14 mouse cellular contexts compared by ENCODE assay signal in genomic region chr15:7073269-7073668, GRCm38 (mm10). TPM values are rescaled to one million over a fixed set of nuclear protein-coding genes. Genes with fewer than 3 reads are reported as not detected.
DNase-seq lines count a peak whose midpoint lies in the region; TF ChIP-seq lines count a peak whose summit lies in the region.
"Had no signal": no experiment of that assay in that cellular context is flagged by ENCODE, and none has a peak within 500 bp of the region (broad histone marks: within the 10 kb centered on the region; RNA-seq: fewer than 3 reads in every experiment).

No protein-coding gene starts in this region.

- DNase-seq in embryo, embryonic 9.5 days (ENCODE audit: extremely low spot score), result peak; percentile 28
- no peak for DNase-seq in embryo, embryonic 10.5 days (ENCODE audit: low spot score)
- DNase-seq in liver, adult 2 months (ENCODE audit: extremely low read depth, low read depth, low spot score), result peak; percentile 19
- DNase-seq in liver, result no peak
- DNase-seq in adrenal gland, postnatal 10 days, result peak; percentile 23
- peak; percentile 49 to 60 for DNase-seq in kidney, postnatal 36 days
- DNase-seq in layer of hippocampus, postnatal 10 days (ENCODE audit: low spot score in 2 of 2), result no peak
- DNase-seq: cerebellum, adult 18-20 months; gastrocnemius, postnatal 10 days; left cerebral cortex, postnatal 4 days; liver, embryonic 13.5 days had no signal

- no peaks in the 10 kb centered on the region for H3K36me3 ChIP-seq in liver, adult 2 months (ENCODE audit: control insufficient read depth, insufficient read depth, low read length)
- H3K36me3 ChIP-seq: embryonic facial prominence, embryonic 15.5 days; hindbrain, embryonic 13.5 days; liver, embryonic 13.5 days; neural tube, embryonic 12.5 days had no signal

- no peaks in the 10 kb centered on the region for H3K27me3 ChIP-seq in liver, adult 2 months (ENCODE audit: control insufficient read depth, insufficient read depth, low read length)
- H3K27me3 ChIP-seq: embryonic facial prominence, embryonic 15.5 days; hindbrain, embryonic 13.5 days; liver, embryonic 13.5 days; neural tube, embryonic 12.5 days had no signal

- H3K9ac ChIP-seq in liver, adult 2 months (ENCODE audit: low read depth, low read length), result no peak overlapping the region
- H3K9ac ChIP-seq: embryonic facial prominence, embryonic 15.5 days; hindbrain, embryonic 13.5 days; liver, embryonic 13.5 days; neural tube, embryonic 12.5 days had no signal

- no peaks in the 10 kb centered on the region for H3K79me2 ChIP-seq in liver, adult 2 months (ENCODE audit: control insufficient read depth, insufficient read depth, low read length)

- 76% methylated on average over 3 of the region's 3 CpGs for WGBS in liver, adult 2 months

- no peak for TF ChIP-seq POLR2A in liver, adult 2 months (IDR thresholded peaks at IDR 0.05; ENCODE audit: extremely low read depth, insufficient read depth, low read length)

- H3K27ac ChIP-seq in liver, adult 2 months (replicated peaks; ENCODE audit: insufficient read depth, low read depth, low read length), result no peak overlapping the region
- H3K27ac ChIP-seq: embryonic facial prominence, embryonic 15.5 days; hindbrain, embryonic 13.5 days; liver, embryonic 13.5 days; neural tube, embryonic 12.5 days had no signal

- peaks cover 6% of the 10 kb centered on the region; the same call in 1 of the 2 replicates for H3K4me1 ChIP-seq in liver, adult 2 months (ENCODE audit: control insufficient read depth, insufficient read depth, low read length)
- H3K4me1 ChIP-seq: liver, embryonic 13.5 days had no signal

- no peak for TF ChIP-seq CTCF in liver, adult 2 months (IDR thresholded peaks at IDR 0.05; ENCODE audit: low read depth, low read length)

- H3K4me3 ChIP-seq in liver, adult 2 months (ENCODE audit: insufficient read depth, low read depth, low read length), result no peak overlapping the region
- H3K4me3 ChIP-seq: embryonic facial prominence, embryonic 15.5 days; hindbrain, embryonic 13.5 days; liver, embryonic 13.5 days; neural tube, embryonic 12.5 days had no signal

RNA-seq across cellular contexts. Expression of gene Lifr, which starts 17.1 kb away (rescaled TPM):
- 386 and 431 TPM in 2 replicates for total RNA-seq in liver, adult 2 months (2014; rRNA removed)
- polyA plus RNA-seq in liver, adult 2 months (2012; rRNA removed), result 134 and 159 TPM in 2 replicates
- 10 to 100 TPM; 69.5 to 75.8 TPM for total RNA-seq in adrenal gland, postnatal 10 days (2021)
- total RNA-seq in layer of hippocampus, postnatal 10 days (2021), result 10 to 100 TPM; 44.0 to 45.5 TPM

Comparison
In these comparisons a context has a peak if more than half of its experiments do, and no peak if none do; other contexts are left out.
1. DNase-seq: peak in embryo, embryonic 9.5 days (single experiment), liver, adult 2 months (single experiment), adrenal gland, postnatal 10 days (single experiment) and kidney, postnatal 36 days (2 of 2); none in embryo, embryonic 10.5 days (single experiment), liver (single experiment) and layer of hippocampus, postnatal 10 days (0 of 2).